Mouse (Mus musculus) cerebellum, postnatal 36 days (tissue): ENCODE data around the gene AC161166.1.

Source experiments
- DNase-seq, 2 experiments: peaks; one replicate each; pipeline ENCODE4 v3.0.0; 2021 to 2022; ENCODE audit warnings: mixed read lengths in 2 of 2

Gene AC161166.1

GRCm38 (mm10) chr7:24512355-24512754, at the start of gene AC161166.1:
Gene AC161166.1 (minus strand): TSS chr7:24512455.
- no peak for DNase-seq

GRCm38 (mm10) chr7:24561450-24561849, 49.2 kb upstream of the AC161166.1 start:
- no peak for DNase-seq

- DNase-seq = no peak
These were observed 43.5 kb upstream of the AC161166.1 start for GRCm38 (mm10) chr7:24555786-24556185.

GRCm38 (mm10) chr7:24551985-24552759, 39.9 kb upstream of the AC161166.1 start:
- DNase-seq = no peak

GRCm38 (mm10) chr7:24547534-24548036, 35.3 kb upstream of the AC161166.1 start:
- peak in 1 of 2 experiments; percentile 26 for DNase-seq

GRCm38 (mm10) chr7:24546634-24547389, 34.6 kb upstream of the AC161166.1 start:
- peak; percentile 98 to 99 for DNase-seq

- DNase-seq = peak in 1 of 2 experiments; percentile 17
These were observed 33.9 kb upstream of the AC161166.1 start, which contains the start of the genes Pinlyp and Xrcc1 for GRCm38 (mm10) chr7:24546068-24546614. Gene Pinlyp (minus strand): TSS chr7:24546118. Gene Xrcc1 (plus strand): TSS chr7:24546289.

- no peak for DNase-seq
These were observed 32.3 kb upstream of the AC161166.1 start for GRCm38 (mm10) chr7:24544506-24544905.

GRCm38 (mm10) chr7:24539686-24540085, 27.4 kb upstream of the AC161166.1 start:
- no peak for DNase-seq

- DNase-seq = no peak
These were observed 26.4 kb upstream of the AC161166.1 start for GRCm38 (mm10) chr7:24538701-24539100.

GRCm38 (mm10) chr7:24538154-24538553, 25.9 kb upstream of the AC161166.1 start:
- no peak for DNase-seq

- DNase-seq = peak; percentile 79 to 82
These were observed 25.3 kb upstream of the AC161166.1 start for GRCm38 (mm10) chr7:24537591-24537990.

GRCm38 (mm10) chr7:24537081-24537480, 24.8 kb upstream of the AC161166.1 start:
- DNase-seq = no peak

- DNase-seq = no peak
These were observed 22.0 kb upstream of the AC161166.1 start for GRCm38 (mm10) chr7:24534301-24534700.

- DNase-seq = no peak
These were observed 21.6 kb upstream of the AC161166.1 start for GRCm38 (mm10) chr7:24533806-24534205.

GRCm38 (mm10) chr7:24533031-24533571, 20.8 kb upstream of the AC161166.1 start:
- no peak for DNase-seq

- DNase-seq = peak; percentile 76 to 83
These were observed 19.1 kb upstream of the AC161166.1 start for GRCm38 (mm10) chr7:24531211-24531971.

- DNase-seq = peak; percentile 99
These were observed 18.0 kb upstream of the AC161166.1 start, which contains the start of gene Irgq for GRCm38 (mm10) chr7:24530062-24530931. Gene Irgq (plus strand): TSS chr7:24530689.

- DNase-seq = no peak
These were observed 17.3 kb upstream of the AC161166.1 start for GRCm38 (mm10) chr7:24529580-24529979.

GRCm38 (mm10) chr7:24528861-24529260, 16.6 kb upstream of the AC161166.1 start:
- no peak for DNase-seq
